Mouse (Mus musculus): ENCODE data around the gene Gm17409. TPM values are rescaled to one million over a fixed set of nuclear protein-coding genes. Genes with fewer than 3 reads are reported as not detected.

The Gm17409 gene
- total RNA-seq, 2 experiments from 2014 or later, result not detected

Other genes starting within 250 kb of the Gm17409 start
- under 1 TPM; 0.31 to 0.72 TPM for gene Acvr1c, start 112.2 kb upstream of the Gm17409 start, total RNA-seq (2021)
- 10 to 100 TPM; 10.3 to 12.3 TPM for gene Acvr1, start 97.0 kb downstream of the Gm17409 start, total RNA-seq (2021)
- gene Upp2, start 97.2 kb downstream of the Gm17409 start, total RNA-seq (2021), result 1 to 10 TPM; 2.4 to 2.5 TPM

All from gastrocnemius, postnatal 36 days (tissue).